Mouse (Mus musculus): Measurements from ENCODE around the gene Acsm5. TPM values are rescaled to one million over a fixed set of nuclear protein-coding genes. Genes with fewer than 3 reads are reported as not detected.
"Not testable (repeated sequence)": the region's sequence is repeated elsewhere in the genome, so short reads cannot be mapped to it uniquely, and the experiment has no call there.

Acsm5 gene
- total RNA-seq, 4 experiments from 2014 or later, result 4.3 to 5.8 (median 4.8) TPM

GRCm38 (mm10) chr7:119550471-119551222 is 31.4 kb downstream of the Acsm5 start:
- DNase-seq, result no peak

GRCm38 (mm10) chr7:119554040-119554439 is 34.8 kb downstream of the Acsm5 start, which contains the start of gene Acsm2:
Gene Acsm2 (plus strand): TSS chr7:119554340.
- DNase-seq, result no peak

GRCm38 (mm10) chr7:119559789-119560451 is 40.7 kb downstream of the Acsm5 start:
- DNase-seq, result no peak

GRCm38 (mm10) chr7:119560452-119560835 is 41.2 kb downstream of the Acsm5 start:
- no peak for DNase-seq

- DNase-seq, result no peak
These were observed 42.2 kb downstream of the Acsm5 start for GRCm38 (mm10) chr7:119561441-119561840.

GRCm38 (mm10) chr7:119562476-119562875 is 43.2 kb downstream of the Acsm5 start:
- not testable (repeated sequence) for DNase-seq

- DNase-seq, result no peak
These were observed 75.4 kb downstream of the Acsm5 start for GRCm38 (mm10) chr7:119594530-119595107.

Other genes starting within 250 kb of the Acsm5 start
- not detected for gene Gp2, start 60.2 kb upstream of the Acsm5 start, total RNA-seq (2022)
- not detected for gene Umod, start 40.2 kb upstream of the Acsm5 start, total RNA-seq (2022)
- under 1 TPM in 1 of 4 experiments, not detected in 3; 0.70 TPM for gene Pdilt, start 4.0 kb downstream of the Acsm5 start, total RNA-seq (2022)
- gene Acsm2, start 34.9 kb downstream of the Acsm5 start, total RNA-seq (2022), result not detected
- not detected for gene Acsm1, start 87.6 kb downstream of the Acsm5 start, total RNA-seq (2022)
- gene Acsm4, start 170.6 kb downstream of the Acsm5 start, total RNA-seq (2022), result not detected
- gene Thumpd1, start 201.3 kb downstream of the Acsm5 start, total RNA-seq (2022), result 10 to 100 TPM; 36.0 to 42.5 (median 39.1) TPM
- 10 to 100 TPM in 2 of 4 experiments, 1 to 10 TPM in 2; 3.2 to 37.5 (median 17.3) TPM for gene Acsm3, start 241.5 kb downstream of the Acsm5 start, total RNA-seq (2022)